Mouse (Mus musculus) heart, embryonic 14.5 days (tissue): ENCODE measurements around the gene Gm11562. TPM values are rescaled to one million over a fixed set of nuclear protein-coding genes. Genes with fewer than 3 reads are reported as not detected.
"Not testable (repeated sequence)": the region's sequence is repeated elsewhere in the genome, so short reads cannot be mapped to it uniquely, and the experiment has no call there.

Source experiments
- ATAC-seq: fragments of 200-750 bp; cut with Nextera tagmentation; 2 replicates; pipeline ENCODE4 v1.8.0; 2017; ENCODE audit warnings: low read depth, moderate TSS enrichment; ENCODE audit not compliant: insufficient number of reproducible peaks, insufficient read depth, low FRiP score
- H3K27ac ChIP-seq, 2 experiments: fragments of 200-500 bp in 1 of 2; fragments of 300-500 bp in 1 of 2; sonication (generic) in 1 of 2; replicated peaks in 1 of 2; 2 replicates each; pipeline ENCODE4 v1.5.1; 2012 to 2014; ENCODE audit warnings: low read depth in 2 of 2, low read length in 2 of 2, control low read depth in 1 of 2, mild to moderate bottlenecking in 1 of 2, mixed read lengths in 1 of 2; ENCODE audit not compliant: control insufficient read depth in 1 of 2, insufficient read depth in 1 of 2
- H3K27me3 ChIP-seq: fragments of 300-500 bp; sonication (generic); 2 replicates; pipeline ENCODE4 v1.6.1; 2014; ENCODE audit warnings: mild to moderate bottlenecking, low read length, control low read depth; ENCODE audit not compliant: control insufficient read depth, insufficient read depth
- H3K36me3 ChIP-seq: fragments of 300-500 bp; sonication (generic); 2 replicates; pipeline ENCODE4 v1.6.1; 2014; ENCODE audit warnings: mild to moderate bottlenecking, control low read depth, low read length, mixed read lengths; ENCODE audit not compliant: control insufficient read depth, insufficient read depth
- H3K4me1 ChIP-seq, 2 experiments: fragments of 200-500 bp in 1 of 2; fragments of 300-500 bp in 1 of 2; sonication (generic) in 1 of 2; 2 replicates each; pipeline ENCODE4 v1.6.1; 2012 to 2014; ENCODE audit warnings: low read length in 2 of 2, control low read depth in 1 of 2, mixed read lengths in 1 of 2; ENCODE audit not compliant: control insufficient read depth in 2 of 2, insufficient read depth in 2 of 2
- H3K4me2 ChIP-seq: fragments of 300-500 bp; sonication (generic); 2 replicates; pipeline ENCODE4 v1.6.1; 2014; ENCODE audit warnings: mild to moderate bottlenecking, low read length
- H3K4me3 ChIP-seq, 2 experiments: fragments of 200-500 bp in 1 of 2; fragments of 300-500 bp in 1 of 2; sonication (generic) in 1 of 2; 2 replicates each; pipeline ENCODE4 v1.5.1; 2012 to 2014; ENCODE audit warnings: low read length in 2 of 2, mild to moderate bottlenecking in 2 of 2, control low read depth in 1 of 2, low read depth in 1 of 2, moderate library complexity in 1 of 2; ENCODE audit not compliant: control insufficient read depth in 1 of 2, insufficient read depth in 1 of 2
- H3K9ac ChIP-seq: fragments of 300-500 bp; sonication (generic); 2 replicates; pipeline ENCODE4 v1.6.1; 2014; ENCODE audit warnings: mild to moderate bottlenecking, low read length
- H3K9me3 ChIP-seq: fragments of 300-500 bp; sonication (generic); 2 replicates; pipeline ENCODE4 v1.6.1; 2016; ENCODE audit warnings: low read length, control low read depth; ENCODE audit not compliant: control insufficient read depth
- WGBS: fragments of 180-500 bp; shearing (Covaris S2); extraction: QIAGEN DNeasy Blood & Tissue Kit; methylation state at CpG from one replicate; pipeline ENCODE4 v1.1.7; 2014; 5-methylcytosine and 5-hydroxymethylcytosine counted together
- polyA plus RNA-seq: library from polyadenylated mRNA; unstranded; fragments of >200 nt; fragmentation: Nextera tagmentation; extraction: Ambion mirVana; gene quantifications from 2 replicates; pipeline ENCODE4 v1.2.1, GENCODE M21; 2014

Gene Gm11562
- polyA plus RNA-seq = not detected in 2 replicates

- H3K27me3 ChIP-seq = no peaks in the 10 kb centered on the region
- no peak within 1 kb of the TSS for H3K4me2 ChIP-seq
- H3K4me1 ChIP-seq = no peaks in the 10 kb centered on the region
- 77% methylated on average over 2 of the region's 2 CpGs for WGBS
- H3K27ac ChIP-seq = no peak within 1 kb of the TSS
- no peaks in the 10 kb centered on the region for H3K9me3 ChIP-seq
- no peak within 1 kb of the TSS for H3K9ac ChIP-seq
- H3K4me3 ChIP-seq = no peak within 1 kb of the TSS
- no peaks in the 10 kb centered on the region for H3K36me3 ChIP-seq
- ATAC-seq = no peak
Measured at GRCm38 (mm10) chr11:99620335-99620734, at the start of gene Gm11562. TSS of gene Gm11562 (minus strand) at chr11:99620435.

- no peaks in the 10 kb centered on the region for H3K9me3 ChIP-seq
- no peak for ATAC-seq
- H3K9ac ChIP-seq = no peak within 1 kb of the TSS
- H3K4me3 ChIP-seq = no peak within 1 kb of the TSS
- no peaks in the 10 kb centered on the region for H3K4me1 ChIP-seq
- no peak within 1 kb of the TSS for H3K4me2 ChIP-seq
- H3K36me3 ChIP-seq = no peaks in the 10 kb centered on the region
- no peak within 1 kb of the TSS for H3K27ac ChIP-seq
- no peaks in the 10 kb centered on the region for H3K27me3 ChIP-seq
Measured at GRCm38 (mm10) chr11:99665860-99666259, 45.6 kb upstream of the Gm11562 start, which contains the start of gene Krtap4-6. TSS of gene Krtap4-6 (minus strand) at chr11:99665960.

- 79% methylated on average over 10 of the region's 10 CpGs for WGBS
- H3K4me1 ChIP-seq = no peaks in the 10 kb centered on the region
- no peak for ATAC-seq
Measured at GRCm38 (mm10) chr11:99662802-99663201, 42.6 kb upstream of the Gm11562 start.

GRCm38 (mm10) chr11:99659256-99659655 is 39.0 kb upstream of the Gm11562 start:
- no peak overlapping the region for H3K4me3 ChIP-seq

More at GRCm38 (mm10) chr11:99662802-99663201, 42.6 kb upstream of the Gm11562 start:
- no peak overlapping the region for H3K27ac ChIP-seq
- H3K4me3 ChIP-seq = no peak overlapping the region
- no peaks in the 10 kb centered on the region for H3K9me3 ChIP-seq
- no peaks in the 10 kb centered on the region for H3K27me3 ChIP-seq
- no peaks in the 10 kb centered on the region for H3K36me3 ChIP-seq
- no peak overlapping the region for H3K4me2 ChIP-seq
- no peak overlapping the region for H3K9ac ChIP-seq

GRCm38 (mm10) chr11:99658467-99659010 is 38.3 kb upstream of the Gm11562 start, which contains the start of gene Gm11563:
TSS of gene Gm11563 (minus strand) at chr11:99658960.
- ATAC-seq, H3K27me3 ChIP-seq, H3K4me2 ChIP-seq, H3K4me1 ChIP-seq, H3K27ac ChIP-seq, H3K9me3 ChIP-seq, H3K36me3 ChIP-seq, H3K4me3 ChIP-seq, H3K9ac ChIP-seq: not testable (repeated sequence)
- WGBS = 51% methylated on average over 10 of the region's 10 CpGs

More at GRCm38 (mm10) chr11:99659256-99659655, 39.0 kb upstream of the Gm11562 start:
- Histone ChIP-seq H3K4me1 (no peaks in the 10 kb centered on the region), H3K36me3 (no peaks in the 10 kb centered on the region), H3K27ac (no peak overlapping the region), H3K4me2 (no peak overlapping the region), H3K27me3 (no peaks in the 10 kb centered on the region), H3K9ac (no peak overlapping the region), H3K9me3 (no peaks in the 10 kb centered on the region)
- ATAC-seq = no peak
- WGBS = 77% methylated on average over 4 of the region's 4 CpGs

- Histone ChIP-seq H3K9ac (no peak overlapping the region), H3K27ac (no peak overlapping the region), H3K4me1 (no peaks in the 10 kb centered on the region), H3K4me3 (no peak overlapping the region), H3K36me3 (no peaks in the 10 kb centered on the region), H3K9me3 (no peaks in the 10 kb centered on the region), H3K27me3 (no peaks in the 10 kb centered on the region), H3K4me2 (no peak overlapping the region)
- no peak for ATAC-seq
- 50% methylated on average over 5 of the region's 5 CpGs for WGBS
Measured at GRCm38 (mm10) chr11:99657051-99657450, 36.8 kb upstream of the Gm11562 start.

- Histone ChIP-seq H3K9me3 (no peaks in the 10 kb centered on the region), H3K4me3 (no peak within 1 kb of the TSS), H3K36me3 (no peaks in the 10 kb centered on the region), H3K4me2 (no peak within 1 kb of the TSS), H3K4me1 (no peaks in the 10 kb centered on the region), H3K27ac (no peak within 1 kb of the TSS), H3K9ac (no peak within 1 kb of the TSS), H3K27me3 (no peaks in the 10 kb centered on the region)
- ATAC-seq = no peak
- WGBS = 69% methylated on average over 2 of the region's 2 CpGs
Measured at GRCm38 (mm10) chr11:99650136-99650535, 29.9 kb upstream of the Gm11562 start, which contains the start of gene Gm11555. TSS of gene Gm11555 (minus strand) at chr11:99650236.

GRCm38 (mm10) chr11:99646444-99646843 is 26.2 kb upstream of the Gm11562 start:
- H3K27ac ChIP-seq = no peak overlapping the region
- no peaks in the 10 kb centered on the region for H3K9me3 ChIP-seq
- no peak overlapping the region for H3K4me2 ChIP-seq
- 81% methylated on average over 15 of the region's 15 CpGs for WGBS
- ATAC-seq = no peak
- no peaks in the 10 kb centered on the region for H3K36me3 ChIP-seq
- H3K27me3 ChIP-seq = no peaks in the 10 kb centered on the region
- no peak overlapping the region for H3K9ac ChIP-seq
- H3K4me1 ChIP-seq = no peaks in the 10 kb centered on the region
- H3K4me3 ChIP-seq = no peak overlapping the region
